Mouse (Mus musculus): ENCODE measurements at regions not wholly inside any gene's neighbourhood (a gene's known extent, or its start where the extent isn't known, plus 50 kb on each side); places are given as distances from the start of the nearest gene placed in this dataset.
A peak's percentile ranks its signal among the peaks of the same experiment; 100 is the strongest.

DNA sequence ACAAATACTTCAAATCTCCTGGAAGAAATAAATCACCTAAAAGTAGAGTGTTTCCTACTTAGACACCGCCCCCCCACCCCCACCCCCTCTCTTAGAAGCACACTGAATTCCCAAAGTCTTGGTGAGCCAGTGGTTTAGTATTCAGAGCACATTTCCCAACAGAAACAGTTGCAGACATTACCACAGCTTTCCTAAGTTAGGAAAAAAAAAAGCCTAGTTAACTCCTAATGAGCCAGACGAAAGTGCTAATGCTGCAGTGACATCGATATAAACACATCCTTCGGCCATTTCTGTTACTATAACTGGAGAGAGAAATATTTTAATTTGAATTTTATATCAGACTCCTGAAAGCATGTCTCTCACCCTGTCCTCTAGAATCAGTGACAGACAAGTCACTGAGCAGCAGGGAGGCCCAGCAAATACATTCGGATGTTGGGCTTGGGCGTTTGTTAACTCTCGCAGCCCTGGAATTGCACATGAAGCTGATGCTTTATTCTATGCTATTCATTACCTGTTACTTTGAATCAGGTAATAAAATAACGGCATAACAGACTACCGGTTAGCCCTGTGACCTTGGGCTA, 305.8 kb upstream of the Ldb2 start:
- ATAC-seq (peak; percentile 68), DNase-seq (peak; percentile 65)
- Histone ChIP-seq H3K4me2 (ENCODE audit: low read depth) (no peak overlapping the region), H3K9me3 (ENCODE audit: low read length) (no peaks in the 10 kb centered on the region), H3K27me3 (ENCODE audit: insufficient read depth, low read length) (no peaks in the 10 kb centered on the region), H3K4me3 (ENCODE audit: low read depth, low read length) (no peak overlapping the region), H3K27ac (ENCODE audit: low read depth, low read length) (no peak overlapping the region), H3K9ac (no peak overlapping the region), H3K4me1 (ENCODE audit: insufficient read depth) (peaks cover 35% of the 10 kb centered on the region), H3K36me3 (ENCODE audit: insufficient read depth) (no peaks in the 10 kb centered on the region)
- 42% methylated on average over 9 of the region's 9 CpGs for WGBS
- TF ChIP-seq CTCF (IDR thresholded peaks at IDR 0.05; ENCODE audit: low read depth) = no peak

DNA sequence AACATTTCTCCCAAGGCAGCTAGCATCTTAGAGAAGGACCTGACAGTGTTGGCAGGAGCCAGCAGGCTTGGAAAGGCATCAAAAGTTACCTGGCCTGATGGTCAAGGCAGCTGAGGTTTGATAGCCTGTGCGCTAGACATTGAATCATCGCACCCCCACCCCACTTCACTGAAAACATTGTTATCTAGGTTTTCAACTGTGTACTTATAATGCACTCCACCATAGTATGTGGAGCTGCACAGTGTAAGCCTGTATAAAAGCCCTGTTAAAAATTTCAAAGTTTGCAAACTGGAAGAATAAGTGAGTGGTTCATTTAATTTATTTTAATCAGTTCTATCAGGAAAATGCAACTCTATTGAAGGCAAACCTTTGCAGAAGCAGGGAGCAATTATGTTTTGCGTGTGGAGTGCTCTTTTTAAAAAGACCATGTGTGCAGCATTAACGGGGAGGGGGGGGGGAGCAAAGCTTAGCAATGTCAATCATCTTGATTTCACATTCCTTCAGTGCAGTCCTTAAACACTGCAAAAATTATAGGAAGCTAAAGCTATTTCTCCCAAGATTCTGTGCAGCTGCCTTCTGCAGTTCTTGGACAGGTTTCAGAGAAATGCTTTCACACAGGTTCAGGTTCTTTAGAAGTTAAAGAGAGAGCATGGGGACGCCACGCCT, 304.4 kb upstream of the Ldb2 start:
- Histone ChIP-seq H3K4me1 (ENCODE audit: insufficient read depth) (peaks cover 35% of the 10 kb centered on the region), H3K27ac (ENCODE audit: low read depth, low read length) (peak overlapping the region; percentile 57), H3K4me3 (ENCODE audit: low read depth, low read length) (no peak overlapping the region), H3K36me3 (ENCODE audit: insufficient read depth) (no peaks in the 10 kb centered on the region), H3K9ac (no peak overlapping the region), H3K4me2 (ENCODE audit: low read depth) (no peak overlapping the region), H3K27me3 (ENCODE audit: insufficient read depth, low read length) (no peaks in the 10 kb centered on the region), H3K9me3 (ENCODE audit: low read length) (no peaks in the 10 kb centered on the region)
- DNase-seq (no peak), ATAC-seq (peak; percentile 57)
- WGBS = 58% methylated on average over 6 of the region's 6 CpGs
- no peak for TF ChIP-seq CTCF (IDR thresholded peaks at IDR 0.05; ENCODE audit: low read depth)

DNA sequence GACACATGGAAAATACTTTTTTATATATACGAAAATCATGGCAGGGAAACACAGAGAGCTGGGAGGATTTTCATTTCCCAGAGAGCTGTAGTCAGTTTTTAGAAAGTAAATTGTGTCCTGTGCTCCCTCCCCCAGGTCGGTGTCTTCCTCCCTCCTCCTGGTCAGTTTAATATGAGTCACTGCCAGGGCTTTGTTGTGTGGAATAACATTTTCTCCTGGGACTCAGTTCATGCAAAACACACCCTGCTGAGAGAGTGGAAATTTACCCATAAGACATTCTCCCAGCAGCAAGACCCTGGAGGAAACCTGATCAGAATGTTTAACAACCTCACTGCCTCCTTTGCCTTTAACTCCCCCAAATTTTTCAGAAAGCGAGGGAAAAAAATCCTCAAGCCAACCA, 303.2 kb upstream of the Ldb2 start:
- H3K4me1 ChIP-seq (ENCODE audit: insufficient read depth) = peaks cover 35% of the 10 kb centered on the region
- H3K9ac ChIP-seq = no peak overlapping the region
- DNase-seq (no peak), ATAC-seq (no peak)
- H3K4me3 ChIP-seq (ENCODE audit: low read depth, low read length) = no peak overlapping the region
- peak overlapping the region; percentile 64 for H3K27ac ChIP-seq (ENCODE audit: low read depth, low read length)
- TF ChIP-seq CTCF (IDR thresholded peaks at IDR 0.05; ENCODE audit: low read depth) = no peak
- 27% methylated on average over 3 of the region's 3 CpGs for WGBS
- H3K9me3 ChIP-seq (ENCODE audit: low read length) = no peaks in the 10 kb centered on the region
- H3K27me3 ChIP-seq (ENCODE audit: insufficient read depth, low read length) = no peaks in the 10 kb centered on the region
- H3K36me3 ChIP-seq (ENCODE audit: insufficient read depth) = no peaks in the 10 kb centered on the region
- H3K4me2 ChIP-seq (ENCODE audit: low read depth) = no peak overlapping the region

DNA sequence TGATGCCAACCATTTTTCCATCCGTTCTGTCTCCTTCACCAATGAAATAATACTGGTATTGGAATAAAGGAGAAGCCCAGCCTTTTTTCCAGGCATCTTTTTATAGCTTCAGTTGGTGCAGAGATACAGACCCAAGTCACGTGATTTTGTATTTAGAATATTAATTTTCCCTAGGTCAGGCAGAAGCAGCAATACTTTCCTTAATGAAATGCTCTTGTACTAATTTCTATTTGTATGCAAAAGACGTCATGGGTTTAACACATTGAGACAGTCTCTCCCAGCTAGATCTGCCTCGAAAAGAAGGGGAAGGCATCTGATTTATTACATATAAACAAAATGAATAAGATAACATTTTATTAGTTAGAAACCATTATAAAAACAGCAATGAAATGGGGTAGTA, 302.3 kb upstream of the Ldb2 start:
- no peaks in the 10 kb centered on the region for H3K27me3 ChIP-seq (ENCODE audit: insufficient read depth, low read length)
- no peak for TF ChIP-seq CTCF (IDR thresholded peaks at IDR 0.05; ENCODE audit: low read depth)
- H3K4me3 ChIP-seq (ENCODE audit: low read depth, low read length) = no peak overlapping the region
- H3K4me1 ChIP-seq (ENCODE audit: insufficient read depth) = peaks cover 35% of the 10 kb centered on the region
- 0 out of 2 replicates have a peak, but pooled peaks have one; percentile 13 for ATAC-seq
- WGBS = 24% methylated on average over 4 of the region's 4 CpGs
- H3K36me3 ChIP-seq (ENCODE audit: insufficient read depth) = no peaks in the 10 kb centered on the region
- no peak overlapping the region for H3K4me2 ChIP-seq (ENCODE audit: low read depth)
- H3K9me3 ChIP-seq (ENCODE audit: low read length) = no peaks in the 10 kb centered on the region
- no peak overlapping the region for H3K9ac ChIP-seq
- H3K27ac ChIP-seq (ENCODE audit: low read depth, low read length) = peak overlapping the region; percentile 64; the same call in 1 of the 2 replicates
- DNase-seq = no peak

DNA sequence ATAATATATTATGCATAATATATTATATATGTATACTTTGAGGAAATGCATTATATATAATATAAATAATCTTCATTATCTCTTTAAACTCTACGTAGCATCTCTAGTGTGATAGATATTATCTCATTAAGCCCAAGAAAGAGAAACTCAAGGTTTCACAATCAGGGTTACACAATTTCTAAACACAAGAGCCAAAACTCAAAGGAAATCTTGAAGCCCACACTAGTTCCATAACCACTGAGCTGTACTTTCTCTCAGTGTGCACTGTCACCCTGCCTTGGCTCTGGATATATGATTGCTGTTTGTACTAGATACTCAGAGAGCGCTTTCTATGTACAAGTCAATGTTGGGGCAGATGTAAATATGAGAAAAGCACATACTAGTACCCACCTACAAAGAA, 299.6 kb upstream of the Ldb2 start:
- H3K4me3 ChIP-seq (ENCODE audit: low read depth, low read length) = no peak overlapping the region
- no peaks in the 10 kb centered on the region for H3K36me3 ChIP-seq (ENCODE audit: insufficient read depth)
- no peak overlapping the region for H3K9ac ChIP-seq
- no peak for ATAC-seq
- TF ChIP-seq CTCF (IDR thresholded peaks at IDR 0.05; ENCODE audit: low read depth) = no peak
- peaks cover 25% of the 10 kb centered on the region for H3K4me1 ChIP-seq (ENCODE audit: insufficient read depth)
- H3K4me2 ChIP-seq (ENCODE audit: low read depth) = no peak overlapping the region
- no peaks in the 10 kb centered on the region for H3K27me3 ChIP-seq (ENCODE audit: insufficient read depth, low read length)
- 96% methylated on average over 2 of the region's 2 CpGs for WGBS
- H3K27ac ChIP-seq (ENCODE audit: low read depth, low read length) = no peak overlapping the region
- DNase-seq = no peak
- no peaks in the 10 kb centered on the region for H3K9me3 ChIP-seq (ENCODE audit: low read length)

DNA sequence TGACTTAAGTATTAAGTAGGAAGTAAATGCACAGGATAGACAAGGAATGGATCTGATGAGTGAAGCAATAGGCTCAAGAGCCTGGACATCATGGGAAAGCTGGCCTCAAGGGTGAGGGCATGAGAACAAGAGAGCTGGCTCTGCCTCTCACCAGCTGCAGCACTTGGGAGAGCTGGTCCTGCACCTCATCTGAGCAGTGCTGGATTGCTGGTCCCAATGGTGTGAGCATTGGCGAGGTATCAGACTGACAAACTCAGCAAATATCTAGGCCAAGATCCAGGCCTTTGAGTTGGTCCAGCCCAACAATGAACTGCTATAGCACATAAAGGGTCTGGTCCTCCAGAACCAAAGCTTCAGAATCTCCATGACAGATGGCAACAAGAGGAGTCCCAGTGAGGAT, 298.5 kb upstream of the Ldb2 start:
- ATAC-seq (no peak), DNase-seq (no peak)
- Histone ChIP-seq H3K4me2 (ENCODE audit: low read depth) (no peak overlapping the region), H3K27ac (ENCODE audit: low read depth, low read length) (no peak overlapping the region), H3K4me3 (ENCODE audit: low read depth, low read length) (no peak overlapping the region), H3K4me1 (ENCODE audit: insufficient read depth) (peaks cover 18% of the 10 kb centered on the region), H3K9ac (no peak overlapping the region), H3K27me3 (ENCODE audit: insufficient read depth, low read length) (no peaks in the 10 kb centered on the region), H3K36me3 (ENCODE audit: insufficient read depth) (no peaks in the 10 kb centered on the region), H3K9me3 (ENCODE audit: low read length) (no peaks in the 10 kb centered on the region)
- TF ChIP-seq CTCF (IDR thresholded peaks at IDR 0.05; ENCODE audit: low read depth) = no peak
- WGBS = 82% methylated on average over 1 of the region's 1 CpGs

DNA sequence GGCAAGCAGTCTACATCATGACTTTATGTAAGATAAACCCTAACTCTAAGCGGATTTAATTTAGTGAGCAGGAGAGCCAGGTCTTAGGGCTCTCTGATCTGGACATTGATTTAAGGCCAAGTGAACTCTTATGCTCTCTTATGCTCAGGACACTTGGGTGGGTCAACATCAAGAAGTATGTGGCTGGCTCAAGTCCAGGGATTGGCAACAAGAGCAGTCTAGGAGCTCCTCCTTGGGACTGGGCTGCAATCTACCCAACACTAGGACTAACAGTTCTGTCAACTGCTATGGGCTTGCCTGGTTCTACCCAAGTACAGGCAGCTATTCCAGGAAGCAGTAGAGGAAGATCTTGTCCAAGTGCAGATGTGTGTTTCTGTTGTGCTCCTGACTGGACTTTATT, 285.3 kb upstream of the Ldb2 start:
- Histone ChIP-seq H3K4me2 (ENCODE audit: low read depth) (no peak overlapping the region), H3K36me3 (ENCODE audit: insufficient read depth) (no peaks in the 10 kb centered on the region), H3K27ac (ENCODE audit: low read depth, low read length) (no peak overlapping the region), H3K9ac (no peak overlapping the region), H3K4me1 (ENCODE audit: insufficient read depth) (no peaks in the 10 kb centered on the region), H3K27me3 (ENCODE audit: insufficient read depth, low read length) (no peaks in the 10 kb centered on the region), H3K9me3 (ENCODE audit: low read length) (no peaks in the 10 kb centered on the region), H3K4me3 (ENCODE audit: low read depth, low read length) (no peak overlapping the region)
- TF ChIP-seq CTCF (IDR thresholded peaks at IDR 0.05; ENCODE audit: low read depth) = no peak
- whole genome bisulfite sequencing = 90% methylated on average over 1 of the region's 1 CpGs
- no peak for DNase-seq
- no peak for ATAC-seq
